ENCODE assay signal across 25 mouse cellular contexts in genomic region chr10:60670166-60670565, GRCm38 (mm10). TPM values are rescaled to one million over a fixed set of nuclear protein-coding genes. Genes with fewer than 3 reads are reported as not detected.
DNase-seq lines count a peak whose midpoint lies in the region; ATAC-seq and TF ChIP-seq lines count a peak whose summit lies in the region.
"Had no signal": no experiment of that assay in that cellular context is flagged by ENCODE, and none has a peak within 500 bp of the region (broad histone marks: within the 10 kb centered on the region; RNA-seq: fewer than 3 reads in every experiment).

No protein-coding gene starts in this region.

- H3K36me3 ChIP-seq in kidney, adult 2 months (ENCODE audit: control insufficient read depth, insufficient read depth, low read length) = no peaks in the 10 kb centered on the region
- H3K36me3 ChIP-seq: embryonic facial prominence, embryonic 10.5 days; embryonic facial prominence, embryonic 15.5 days; forebrain, embryonic 12.5 days; heart, embryonic 10.5 days; liver, embryonic 12.5 days had no signal

- WGBS in kidney, adult 2 months = 43% methylated on average over 8 of the region's 8 CpGs

- H3K27ac ChIP-seq in kidney, adult 2 months (ENCODE audit: insufficient read depth, low read depth, low read length) = no peak overlapping the region
- H3K27ac ChIP-seq: embryonic facial prominence, embryonic 10.5 days; embryonic facial prominence, embryonic 15.5 days; forebrain, embryonic 12.5 days; heart, embryonic 10.5 days; liver, embryonic 12.5 days; macrophage had no signal

- intact Hi-C loops in heart, postnatal 14 days (cut with DNase I) = no loop called here

- no peaks in the 10 kb centered on the region for H3K4me1 ChIP-seq in kidney, adult 2 months (ENCODE audit: control insufficient read depth, insufficient read depth, low read length)
- H3K4me1 ChIP-seq: embryonic facial prominence, embryonic 10.5 days; embryonic facial prominence, embryonic 15.5 days; forebrain, embryonic 12.5 days; liver, embryonic 12.5 days had no signal

- TF ChIP-seq POLR2A in kidney, adult 2 months (IDR thresholded peaks at IDR 0.05; ENCODE audit: low read depth, low read length) = no peak

- DNase-seq in heart, adult 11 months = peak; percentile 96
- no peak for DNase-seq in heart, postnatal 14 days
- peak; percentile 41 for DNase-seq in kidney, adult 2 months
- DNase-seq in kidney, postnatal 10 days = no peak
- DNase-seq in 416B (ENCODE audit: low read depth) = peak; percentile 11
- no peak for DNase-seq in embryo, embryonic 11 days
- DNase-seq: adrenal gland, postnatal 10 days; cerebellum, adult 11-12 months; cerebellum, adult 9-11 months; forebrain, postnatal 0 days; gastrocnemius, postnatal 14 days; kidney, adult 18-20 months; layer of hippocampus, postnatal 36 days; left cerebral cortex, postnatal 4 days; liver, postnatal 0 days; midbrain, embryonic 14.5 days had no signal

- no peak for TF ChIP-seq CTCF in kidney, adult 2 months (conservative IDR thresholded peaks at IDR 0.05; ENCODE audit: insufficient read depth, insufficient read length, low read depth, low read length)

- no peak overlapping the region for H3K4me3 ChIP-seq in kidney, adult 2 months (ENCODE audit: insufficient read depth, low read depth, low read length)
- H3K4me3 ChIP-seq: embryonic facial prominence, embryonic 10.5 days; embryonic facial prominence, embryonic 15.5 days; forebrain, embryonic 12.5 days; heart, embryonic 10.5 days; liver, embryonic 12.5 days had no signal

- ATAC-seq in common myeloid progenitor, adult 5-6 weeks (replicated peaks; ENCODE audit: low read depth, poor library complexity, severe bottlenecking) = peak; percentile 47; the same call in 1 of the 2 replicates
- ATAC-seq: CD4-positive, CD25-positive, alpha-beta regulatory T cell, adult 4 months; forebrain, postnatal 0 days; hindbrain, embryonic 16.5 days; liver, embryonic 12.5 days; liver, postnatal 0 days had no signal

- no peaks in the 10 kb centered on the region for H3K27me3 ChIP-seq in kidney, adult 2 months (replicated peaks; ENCODE audit: control insufficient read depth, insufficient read depth, low read length)
- H3K27me3 ChIP-seq: embryonic facial prominence, embryonic 15.5 days; forebrain, embryonic 12.5 days; liver, embryonic 12.5 days had no signal

RNA-seq across cellular contexts. Expression of gene Cdh23, which starts 26.1 kb away (rescaled TPM):
- total RNA-seq in heart, postnatal 14 days (2021) = 1 to 10 TPM; 5.1 to 6.0 TPM
- polyA plus RNA-seq in kidney, adult 2 months (2012; rRNA removed) = 0.17 and 0.35 TPM in 2 replicates
- not detected in 2 replicates for total RNA-seq in common myeloid progenitor, adult 5-6 weeks (2017)

Comparison
In these comparisons a context has a peak if more than half of its experiments do, and no peak if none do; other contexts are left out.
1. DNase-seq: peak in heart, adult 11 months (single experiment), kidney, adult 2 months (single experiment) and 416B (single experiment); none in heart, postnatal 14 days (0 of 2), kidney, postnatal 10 days (single experiment) and embryo, embryonic 11 days (single experiment).